In genomic region chr5:136633901-136634300, GRCm38 (mm10) we compare ENCODE assay signal across 29 mouse cellular contexts. TPM values are rescaled to one million over a fixed set of nuclear protein-coding genes. Genes with fewer than 3 reads are reported as not detected.
"Had no signal": no experiment of that assay in that cellular context is flagged by ENCODE, and none has a peak within 500 bp of the region (broad histone marks: within the 10 kb centered on the region; RNA-seq: fewer than 3 reads in every experiment).

No protein-coding gene starts in this region.

- H3K27me3 ChIP-seq: limb, embryonic 15.5 days; neural tube, embryonic 12.5 days; neural tube, embryonic 15.5 days had no signal

- DNase-seq: kidney, adult 18-20 months; kidney, adult 9 months; kidney, postnatal 25 days; liver, postnatal 0 days; lung, embryonic 14.5 days; midbrain, embryonic 14.5 days; right cerebral cortex, postnatal 25 days; thymus, postnatal 25 days had no signal

- ATAC-seq: inflammation-experienced regulatory T-cells, adult 6 months; intestine, embryonic 16.5 days; liver, postnatal 0 days; lung, postnatal 0 days had no signal

- H3K9me3 ChIP-seq: limb, embryonic 12.5 days; limb, embryonic 15.5 days; megakaryocyte, embryonic 14.5 days; neural tube, embryonic 12.5 days; neural tube, embryonic 15.5 days had no signal

- H3K36me3 ChIP-seq: limb, embryonic 12.5 days; limb, embryonic 15.5 days; neural tube, embryonic 12.5 days; neural tube, embryonic 15.5 days had no signal

- H3K27ac ChIP-seq: kidney, postnatal 0 days; layer of hippocampus, adult 2 months; limb, embryonic 12.5 days; limb, embryonic 15.5 days; liver, embryonic 14.5 days; neural tube, embryonic 12.5 days; neural tube, embryonic 15.5 days; stomach, postnatal 0 days had no signal

- H3K4me3 ChIP-seq: layer of hippocampus, adult 2 months; limb, embryonic 12.5 days; limb, embryonic 15.5 days; megakaryocyte, embryonic 14.5 days; neural tube, embryonic 12.5 days; neural tube, embryonic 15.5 days had no signal

- H3K4me1 ChIP-seq: limb, embryonic 12.5 days; limb, embryonic 15.5 days; neural tube, embryonic 12.5 days had no signal

RNA-seq across cellular contexts. Expression of gene Myl10, which starts 59.0 kb away (rescaled TPM):
- total RNA-seq: layer of hippocampus, adult 2 months; layer of hippocampus, postnatal 10 days; left cerebral cortex, adult 18-20 months; left cerebral cortex, postnatal 10 days; left cerebral cortex, postnatal 36 days had no signal
- polyA plus RNA-seq: intestine, embryonic 16.5 days; kidney, postnatal 0 days; large intestine, adult 2 months; limb, embryonic 12.5 days; liver, embryonic 11.5 days; liver, embryonic 14.5 days; liver, postnatal 0 days; lung, embryonic 14.5 days; lung, postnatal 0 days; midbrain, embryonic 11.5 days; midbrain, embryonic 14.5 days; neural tube, embryonic 12.5 days; neural tube, embryonic 15.5 days; small intestine, adult 2 months; stomach, embryonic 14.5 days; stomach, postnatal 0 days had no signal
